Mouse (Mus musculus) neural tube, embryonic 14.5 days (tissue): ENCODE results near the gene Gzme. TPM values are rescaled to one million over a fixed set of nuclear protein-coding genes. Genes with fewer than 3 reads are reported as not detected.
"Not testable (repeated sequence)": the region's sequence is repeated elsewhere in the genome, so short reads cannot be mapped to it uniquely, and the experiment has no call there.

Source experiments
- ATAC-seq: fragments of 200-750 bp; cut with Nextera tagmentation; 2 replicates; pipeline ENCODE4 v1.8.0; 2017; ENCODE audit warnings: low read depth, mild to moderate bottlenecking, moderate TSS enrichment, moderate library complexity
- H3K27ac ChIP-seq: fragments of 300-500 bp; sonication (generic); 2 replicates; pipeline ENCODE4 v1.5.1; 2014; ENCODE audit warnings: low read depth, mild to moderate bottlenecking, control low read depth, low read length, moderate library complexity, mixed read lengths
- H3K27me3 ChIP-seq: fragments of 300-500 bp; sonication (generic); 2 replicates; pipeline ENCODE4 v1.6.1; 2014; ENCODE audit warnings: low read length; ENCODE audit not compliant: control insufficient read depth, insufficient read depth
- H3K36me3 ChIP-seq: fragments of 300-500 bp; sonication (generic); 2 replicates; pipeline ENCODE4 v1.6.1; 2014; ENCODE audit warnings: low read length, mixed read lengths; ENCODE audit not compliant: control insufficient read depth, insufficient read depth
- H3K4me1 ChIP-seq: fragments of 300-500 bp; sonication (generic); 2 replicates; pipeline ENCODE4 v1.6.1; 2014; ENCODE audit warnings: low read length; ENCODE audit not compliant: control insufficient read depth, insufficient read depth
- H3K4me2 ChIP-seq: fragments of 300-500 bp; sonication (generic); 2 replicates; pipeline ENCODE4 v1.6.1; 2014; ENCODE audit warnings: mild to moderate bottlenecking, low read depth, low read length, control low read depth
- H3K4me3 ChIP-seq: fragments of 300-500 bp; sonication (generic); 2 replicates; pipeline ENCODE4 v1.5.1; 2014; ENCODE audit warnings: low read depth, low read length, control low read depth, mixed read lengths
- H3K9ac ChIP-seq: fragments of 300-500 bp; sonication (generic); replicated peaks from 2 replicates; pipeline ENCODE4 v1.6.1; 2014; ENCODE audit warnings: low read depth, mild to moderate bottlenecking, control low read depth, low read length, mixed read lengths
- H3K9me3 ChIP-seq: fragments of 300-500 bp; sonication (generic); 2 replicates; pipeline ENCODE4 v1.6.1; 2016; ENCODE audit warnings: low read length; ENCODE audit not compliant: control insufficient read depth
- WGBS: fragments of 180-500 bp; shearing (Covaris S2); extraction: QIAGEN DNeasy Blood & Tissue Kit; methylation state at CpG from one replicate; pipeline ENCODE4 v1.1.7; 2014; 5-methylcytosine and 5-hydroxymethylcytosine counted together
- polyA plus RNA-seq: library from polyadenylated mRNA; unstranded; fragments of >200 nt; fragmentation: Nextera tagmentation; extraction: Ambion mirVana; gene quantifications from 2 replicates; pipeline ENCODE4 v1.2.1, GENCODE M21; 2014

The Gzme gene
- not detected in 2 replicates for polyA plus RNA-seq

- no peak within 1 kb of the TSS for H3K27ac ChIP-seq
- no peak within 1 kb of the TSS for H3K4me3 ChIP-seq
- H3K27me3 ChIP-seq: no peaks in the 10 kb centered on the region
- H3K4me1 ChIP-seq: no peaks in the 10 kb centered on the region
- no peak within 1 kb of the TSS for H3K4me2 ChIP-seq
- no peak within 1 kb of the TSS for H3K9ac ChIP-seq
- no peaks in the 10 kb centered on the region for H3K9me3 ChIP-seq
- H3K36me3 ChIP-seq: no peaks in the 10 kb centered on the region
- no peak for ATAC-seq
Observed at GRCm38 (mm10) chr14:56120525-56120924, at the start of gene Gzme. TSS of gene Gzme (minus strand) at chr14:56120625.

GRCm38 (mm10) chr14:56168009-56168408 is 47.6 kb upstream of the Gzme start:
- ATAC-seq: no peak
- no peak overlapping the region for H3K27ac ChIP-seq
- no peak overlapping the region for H3K4me2 ChIP-seq
- no peak overlapping the region for H3K4me3 ChIP-seq
- no peaks in the 10 kb centered on the region for H3K9me3 ChIP-seq
- WGBS: 89% methylated on average over 6 of the region's 6 CpGs
- H3K36me3 ChIP-seq: no peaks in the 10 kb centered on the region
- no peak overlapping the region for H3K9ac ChIP-seq
- H3K4me1 ChIP-seq: no peaks in the 10 kb centered on the region
- H3K27me3 ChIP-seq: no peaks in the 10 kb centered on the region

- no peaks in the 10 kb centered on the region for H3K27me3 ChIP-seq
- no peaks in the 10 kb centered on the region for H3K4me1 ChIP-seq
- ATAC-seq: no peak
- WGBS: 90% methylated on average over 2 of the region's 2 CpGs
- H3K4me3 ChIP-seq: no peak overlapping the region
- no peaks in the 10 kb centered on the region for H3K9me3 ChIP-seq
- H3K9ac ChIP-seq: no peak overlapping the region
- no peak overlapping the region for H3K4me2 ChIP-seq
- H3K27ac ChIP-seq: no peak overlapping the region
- no peaks in the 10 kb centered on the region for H3K36me3 ChIP-seq
Observed at GRCm38 (mm10) chr14:56162109-56162508, 41.7 kb upstream of the Gzme start.

DNA sequence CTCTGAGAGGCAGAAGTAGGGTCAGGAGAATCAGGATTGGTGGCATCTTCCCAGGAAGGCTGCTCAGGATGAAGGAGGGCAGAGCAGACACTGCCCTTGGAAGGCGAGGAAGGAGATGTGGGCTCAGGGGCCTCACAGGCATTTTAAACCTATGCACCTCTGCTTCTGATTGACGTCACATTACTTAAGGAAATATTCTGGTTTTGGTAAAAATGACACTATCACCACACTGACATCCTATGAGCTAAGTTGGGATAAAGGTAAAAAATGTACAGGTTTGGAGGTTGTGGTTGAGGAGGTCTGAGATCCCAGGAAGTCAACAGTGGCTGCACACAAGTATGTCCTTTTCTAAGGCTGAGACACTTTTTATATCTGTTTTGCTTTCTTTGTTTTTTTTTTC is 39.1 kb upstream of the Gzme start, which contains the start of gene Gzmg:
TSS of gene Gzmg (minus strand) at position 101 of the 400 bp plus-strand sequence.
- H3K36me3 ChIP-seq, H3K9ac ChIP-seq, H3K4me3 ChIP-seq, H3K27me3 ChIP-seq, ATAC-seq, H3K4me1 ChIP-seq, H3K27ac ChIP-seq, H3K4me2 ChIP-seq, H3K9me3 ChIP-seq: not testable (repeated sequence)
- WGBS: 81% methylated on average over 2 of the region's 2 CpGs

DNA sequence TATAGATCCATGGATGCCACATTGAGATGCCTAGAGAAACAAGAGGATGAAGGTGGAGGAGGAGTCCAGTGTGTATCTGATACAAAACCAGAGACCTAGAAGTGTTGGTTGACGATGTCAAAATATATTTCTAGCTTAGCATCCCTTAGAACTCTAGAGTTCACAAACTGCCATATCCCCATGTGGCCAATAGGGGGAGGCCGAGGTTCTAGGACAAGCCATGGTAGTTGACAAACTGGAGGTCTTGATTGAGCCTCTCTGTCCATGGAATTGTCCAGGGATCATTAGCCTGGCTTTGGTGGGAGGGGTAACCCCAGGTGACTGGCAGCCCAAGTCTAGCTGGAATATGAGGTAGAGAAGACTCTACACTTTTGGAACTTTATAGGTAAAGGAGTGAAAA is 34.9 kb upstream of the Gzme start:
- Histone ChIP-seq H3K4me1 (no peaks in the 10 kb centered on the region), H3K27me3 (no peaks in the 10 kb centered on the region), H3K36me3 (no peaks in the 10 kb centered on the region), H3K4me3 (no peak overlapping the region), H3K9ac (no peak overlapping the region), H3K4me2 (no peak overlapping the region), H3K27ac (no peak overlapping the region), H3K9me3 (no peaks in the 10 kb centered on the region)
- 65% methylated on average over 2 of the region's 2 CpGs for WGBS
- no peak for ATAC-seq

DNA sequence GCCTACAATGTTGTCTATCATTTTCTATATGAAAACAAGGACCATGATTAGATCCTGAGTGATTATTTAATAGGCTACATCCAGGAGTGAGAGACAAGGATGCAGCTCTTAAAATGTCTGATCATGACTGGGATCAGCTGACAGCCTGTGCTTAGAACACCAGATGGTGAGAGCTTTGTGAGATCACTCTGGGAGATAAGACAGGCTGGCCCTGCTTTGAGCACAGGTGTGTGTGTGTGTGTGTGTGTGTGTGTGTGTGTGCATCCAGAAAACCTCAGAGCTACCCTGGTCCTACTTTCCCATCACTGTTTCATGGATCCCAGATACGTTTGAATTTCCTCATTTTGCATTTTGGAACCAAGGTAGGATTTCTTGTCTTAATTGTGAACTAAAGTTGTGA is 13.2 kb upstream of the Gzme start:
- H3K4me1 ChIP-seq, H3K27ac ChIP-seq, H3K36me3 ChIP-seq, H3K4me2 ChIP-seq, H3K27me3 ChIP-seq, H3K4me3 ChIP-seq, ATAC-seq, H3K9ac ChIP-seq, H3K9me3 ChIP-seq: not testable (repeated sequence)
- WGBS: 89% methylated on average over 1 of the region's 1 CpGs

GRCm38 (mm10) chr14:56132508-56132907 is 12.1 kb upstream of the Gzme start, which contains the start of gene Gzmd:
TSS of gene Gzmd (minus strand) at chr14:56132608.
- WGBS: 86% methylated on average over 2 of the region's 2 CpGs
- not testable (repeated sequence) for H3K36me3 ChIP-seq, H3K9ac ChIP-seq, H3K27me3 ChIP-seq, ATAC-seq, H3K4me2 ChIP-seq, H3K4me3 ChIP-seq, H3K9me3 ChIP-seq, H3K4me1 ChIP-seq, H3K27ac ChIP-seq

GRCm38 (mm10) chr14:56128341-56128740 is 7.9 kb upstream of the Gzme start:
- no peak overlapping the region for H3K4me2 ChIP-seq
- H3K4me1 ChIP-seq: no peaks in the 10 kb centered on the region
- no peak overlapping the region for H3K4me3 ChIP-seq
- WGBS: 41% methylated on average over 3 of the region's 3 CpGs
- no peaks in the 10 kb centered on the region for H3K27me3 ChIP-seq
- no peaks in the 10 kb centered on the region for H3K9me3 ChIP-seq
- ATAC-seq: no peak
- no peaks in the 10 kb centered on the region for H3K36me3 ChIP-seq
- no peak overlapping the region for H3K27ac ChIP-seq
- H3K9ac ChIP-seq: no peak overlapping the region

- H3K9ac ChIP-seq: no peak overlapping the region
- no peaks in the 10 kb centered on the region for H3K27me3 ChIP-seq
- H3K4me1 ChIP-seq: no peaks in the 10 kb centered on the region
- ATAC-seq: no peak
- 81% methylated on average over 3 of the region's 3 CpGs for WGBS
- no peak overlapping the region for H3K4me3 ChIP-seq
- H3K36me3 ChIP-seq: no peaks in the 10 kb centered on the region
- no peak overlapping the region for H3K4me2 ChIP-seq
- no peaks in the 10 kb centered on the region for H3K9me3 ChIP-seq
- no peak overlapping the region for H3K27ac ChIP-seq
Observed at GRCm38 (mm10) chr14:56123516-56123915, 3.1 kb upstream of the Gzme start.
